Mouse (Mus musculus): Measurements from ENCODE around the gene Zfp428.

- no peak for TF ChIP-seq CTCF (IDR thresholded peaks at IDR 0.05; ENCODE audit: low read depth)
- TF ChIP-seq EP300 (IDR thresholded peaks at IDR 0.05; ENCODE audit: low read depth), result no peak
Observed at GRCm38 (mm10) chr7:24506838-24507725, at the start of gene Zfp428.
